In genomic region chr5:34167857-34168256, GRCm38 (mm10) we compare ENCODE assay signal across 9 mouse cellular contexts. TPM values are rescaled to one million over a fixed set of nuclear protein-coding genes. Genes with fewer than 3 reads are reported as not detected.
DNase-seq lines count a peak whose midpoint lies in the region; ATAC-seq and TF ChIP-seq lines count a peak whose summit lies in the region.
"Had no signal": no experiment of that assay in that cellular context is flagged by ENCODE, and none has a peak within 500 bp of the region (broad histone marks: within the 10 kb centered on the region; RNA-seq: fewer than 3 reads in every experiment).

No protein-coding gene starts in this region.

- 78% methylated on average over 4 of the region's 4 CpGs for WGBS in intestine, embryonic 14.5 days
- WGBS in intestine, embryonic 16.5 days, result 80% methylated on average over 4 of the region's 4 CpGs
- WGBS in liver, embryonic 14.5 days (ENCODE audit: insufficient replicate concordance), result 68% methylated on average over 4 of the region's 4 CpGs

- TF ChIP-seq POLR2A in CH12.LX (IDR thresholded peaks at IDR 0.05; ENCODE audit: low read depth, low read length), result no peak

- DNase-seq in intestine, embryonic 14.5 days (ENCODE audit: low spot score), result no peak
- DNase-seq in CH12.LX (ENCODE audit: extremely low read depth), result no peak
- DNase-seq in adipocyte (ENCODE audit: low spot score), result peak; percentile 11
- DNase-seq in liver, embryonic 14.5 days (ENCODE audit: low read depth in 3 of 3, low spot score in 3 of 3), result no peak
- DNase-seq in left cerebral cortex, postnatal 4 days, result no peak
- no peak for DNase-seq in layer of hippocampus, adult 9-11 months
- DNase-seq: heart, adult 2 months; thymus, postnatal 4 days had no signal

- H3K9me3 ChIP-seq in intestine, embryonic 14.5 days (ENCODE audit: control insufficient read depth, low read length), result no peaks in the 10 kb centered on the region
- no peaks in the 10 kb centered on the region for H3K9me3 ChIP-seq in intestine, embryonic 16.5 days (ENCODE audit: control insufficient read depth, low read length)
- no peaks in the 10 kb centered on the region for H3K9me3 ChIP-seq in CH12.LX (replicated peaks; ENCODE audit: low read length)
- no peaks in the 10 kb centered on the region for H3K9me3 ChIP-seq in liver, embryonic 14.5 days (ENCODE audit: control insufficient read depth, low read length)

- peaks cover 33% of the 10 kb centered on the region for H3K79me2 ChIP-seq in CH12.LX (replicated peaks; ENCODE audit: control insufficient read depth, extremely low read depth, insufficient read depth, poor library complexity, severe bottlenecking)

- no peak for TF ChIP-seq EP300 in CH12.LX (IDR thresholded peaks at IDR 0.05; ENCODE audit: low read length)
- no peak for TF ChIP-seq EP300 in liver, embryonic 14.5 days (IDR thresholded peaks at IDR 0.05; ENCODE audit: low read depth)

- peak overlapping the region; percentile 73; the same call in 1 of the 2 replicates for H3K4me2 ChIP-seq in intestine, embryonic 14.5 days (ENCODE audit: low read length)
- H3K4me2 ChIP-seq in intestine, embryonic 16.5 days (ENCODE audit: low read depth, low read length), result no peak overlapping the region
- H3K4me2 ChIP-seq in CH12.LX (ENCODE audit: insufficient read depth, low read depth, poor library complexity, severe bottlenecking), result peak overlapping the region; percentile 99
- peak overlapping the region; percentile 73 for H3K4me2 ChIP-seq in liver, embryonic 14.5 days (ENCODE audit: low read depth)

- dilution Hi-C loops in CH12.LX (cut with MboI; ENCODE audit: extremely low pct_ligation_motif_present, extremely low pct_unique_long_range_greater_than_20kb, low sequenced_read_pairs), result no loop called here

- H3K9ac ChIP-seq in intestine, embryonic 14.5 days (ENCODE audit: low read length), result no peak overlapping the region
- H3K9ac ChIP-seq in intestine, embryonic 16.5 days (ENCODE audit: low read depth, low read length), result no peak overlapping the region
- peak overlapping the region; percentile 93 for H3K9ac ChIP-seq in CH12.LX (ENCODE audit: insufficient read depth, low read depth)
- peak overlapping the region; percentile 25; the same call in 1 of the 2 replicates for H3K9ac ChIP-seq in liver, embryonic 14.5 days (replicated peaks)

- H3K4me3 ChIP-seq in intestine, embryonic 14.5 days (ENCODE audit: low read depth, low read length), result peak overlapping the region; percentile 13
- H3K4me3 ChIP-seq in intestine, embryonic 16.5 days (ENCODE audit: low read length), result no peak overlapping the region
- H3K4me3 ChIP-seq in CH12.LX (replicated peaks in 1 of 3; ENCODE audit: low read depth in 2 of 3, low read length in 2 of 3, poor library complexity in 1 of 3), result peak overlapping the region; percentile 15 to 79 (median 59)
- peak overlapping the region in 1 of 2 experiments; percentile 79; a peak in 2 of 4 replicates for H3K4me3 ChIP-seq in liver, embryonic 14.5 days (ENCODE audit: insufficient read depth in 1 of 2, low read depth in 2 of 2, low read length in 2 of 2)

- H3K27me3 ChIP-seq in intestine, embryonic 14.5 days (replicated peaks; ENCODE audit: control insufficient read depth, insufficient read depth, low read length), result no peaks in the 10 kb centered on the region
- no peaks in the 10 kb centered on the region for H3K27me3 ChIP-seq in intestine, embryonic 16.5 days (replicated peaks; ENCODE audit: control insufficient read depth, insufficient read depth, low read length)
- no peaks in the 10 kb centered on the region for H3K27me3 ChIP-seq in CH12.LX (replicated peaks)
- no peaks in the 10 kb centered on the region for H3K27me3 ChIP-seq in liver, embryonic 14.5 days (ENCODE audit: control insufficient read depth, insufficient read depth, low read length)

- no peak overlapping the region for H3K27ac ChIP-seq in intestine, embryonic 14.5 days (ENCODE audit: low read depth)
- H3K27ac ChIP-seq in intestine, embryonic 16.5 days (ENCODE audit: low read length), result no peak overlapping the region
- no peak overlapping the region for H3K27ac ChIP-seq in CH12.LX (ENCODE audit: insufficient read depth, low read depth)
- H3K27ac ChIP-seq in liver, embryonic 14.5 days, result no peak overlapping the region
- H3K27ac ChIP-seq: heart, adult 2 months had no signal

- intact Hi-C loops in left cerebral cortex, postnatal 4 days (cut with DNase I), result loop anchor here (10.0 kb wide), 1 partner anchor 173 kb away; the partner anchor contains the start of gene Nat8l

- TF ChIP-seq RAD21 in CH12.LX (IDR thresholded peaks at IDR 0.05; ENCODE audit: low read depth, low read length), result no peak

- H3K36me3 ChIP-seq in intestine, embryonic 14.5 days (ENCODE audit: control insufficient read depth, insufficient read depth, low read length), result peaks cover 20% of the 10 kb centered on the region
- 0 out of 2 replicates have a peak, but pooled peaks cover 3% of the 10 kb centered on the region for H3K36me3 ChIP-seq in intestine, embryonic 16.5 days (ENCODE audit: control insufficient read depth, insufficient read depth, low read length)
- H3K36me3 ChIP-seq in CH12.LX (replicated peaks in 1 of 2; ENCODE audit: control insufficient read depth in 1 of 2, insufficient read depth in 1 of 2, low read length in 1 of 2), result peaks cover 3 to 8% of the 10 kb centered on the region in 2 experiments
- H3K36me3 ChIP-seq in liver, embryonic 14.5 days (replicated peaks; ENCODE audit: control insufficient read depth, insufficient read depth, low read depth), result peaks cover 12% of the 10 kb centered on the region

- ATAC-seq in intestine, embryonic 14.5 days (replicated peaks; ENCODE audit: low FRiP score, low TSS enrichment, low read depth), result no peak
- ATAC-seq in intestine, embryonic 16.5 days, result no peak
- ATAC-seq in liver, embryonic 14.5 days (ENCODE audit: insufficient read depth), result no peak

- H3K4me1 ChIP-seq in intestine, embryonic 14.5 days (replicated peaks; ENCODE audit: control insufficient read depth, insufficient read depth, low read length), result 0 out of 2 replicates have a peak, but pooled peaks cover 19% of the 10 kb centered on the region
- H3K4me1 ChIP-seq in intestine, embryonic 16.5 days (ENCODE audit: control insufficient read depth, insufficient read depth, low read length), result peaks cover 8% of the 10 kb centered on the region
- peaks cover 5 to 31% of the 10 kb centered on the region in 2 experiments for H3K4me1 ChIP-seq in CH12.LX (ENCODE audit: control insufficient read depth in 1 of 2, insufficient read depth in 2 of 2)
- peaks cover 3 to 12% of the 10 kb centered on the region in 2 experiments; a peak in 3 of 4 replicates for H3K4me1 ChIP-seq in liver, embryonic 14.5 days (replicated peaks; ENCODE audit: control insufficient read depth in 2 of 2, insufficient read depth in 2 of 2, low read length in 1 of 2)

- TF ChIP-seq CTCF in CH12.LX (conservative IDR thresholded peaks at IDR 0.05 in 1 of 2, IDR thresholded peaks at IDR 0.05 in 1 of 2; ENCODE audit: low read depth in 2 of 2, low read length in 2 of 2), result no peak
- no peak for TF ChIP-seq CTCF in liver, embryonic 14.5 days (IDR thresholded peaks at IDR 0.05; ENCODE audit: low read depth)

- in situ Hi-C loops in CH12.LX (cut with MboI; ENCODE audit: low pct_ligation_motif_present, low pct_unique_long_range_greater_than_20kb, low sequenced_read_pairs), result no loop called here

TF ChIP-seq in CH12.LX, 34 proteins besides CTCF, POLR2A, EP300 and RAD21:
- peak; percentile 53; the same call in 1 of the 2 replicates for TF ChIP-seq SIN3A (IDR thresholded peaks at IDR 0.05; ENCODE audit: low read length)
- no peak for TF ChIP-seq MAX (IDR thresholded peaks at IDR 0.05; ENCODE audit: low read length)
- TF ChIP-seq CHD1 (IDR thresholded peaks at IDR 0.05; ENCODE audit: low read depth, low read length), result 0 out of 2 replicates have a peak, but pooled peaks have one; percentile 65
- no peak for TF ChIP-seq KAT2A (IDR thresholded peaks at IDR 0.05; ENCODE audit: insufficient replicate concordance, low read length)
- no peak for TF ChIP-seq ETS1 (conservative IDR thresholded peaks at IDR 0.05; ENCODE audit: low read depth, low read length)
- peak; percentile 44; the same call in 1 of the 2 replicates for TF ChIP-seq MXI1 (IDR thresholded peaks at IDR 0.05; ENCODE audit: low read depth, low read length)
- no peak for TF ChIP-seq ZKSCAN1 (IDR thresholded peaks at IDR 0.05; ENCODE audit: borderline replicate concordance, low read depth, low read length)
- TF ChIP-seq ZC3H11A (IDR thresholded peaks at IDR 0.05; ENCODE audit: low read depth, low read length), result no peak

RNA-seq across cellular contexts. Expression of gene Poln, which starts 1.4 kb away (rescaled TPM):
- polyA plus RNA-seq in intestine, embryonic 14.5 days (2014; fragmentation: Nextera tagmentation; extraction: Ambion mirVana), result 0.60 and 0.75 TPM in 2 replicates
- polyA plus RNA-seq in intestine, embryonic 16.5 days (2015; fragmentation: Nextera tagmentation; extraction: Ambion mirVana), result 0.23 and 0.24 TPM in 2 replicates
- total RNA-seq in CH12.LX (2012; rRNA removed) (0.25 and 0.55 TPM in 2 replicates), CH12.LX (2014; rRNA removed) (0.12 and 0.39 TPM in 2 replicates)
- polyA plus RNA-seq in CH12.LX (2012; ENCODE audit: insufficient read length, low read depth), result 0.45 and 0.64 TPM in 2 replicates
- polyA plus RNA-seq in liver, embryonic 14.5 days (2012; rRNA removed), result 0.24 and 0.32 TPM in 2 replicates
- 0.42 and 0.57 TPM in 2 replicates for polyA plus RNA-seq in liver, embryonic 14.5 days (2014; fragmentation: Nextera tagmentation; extraction: Ambion mirVana)
- 1 to 10 TPM in 1 of 2 experiments, under 1 TPM in 1; 0.68 to 1.7 TPM for total RNA-seq in left cerebral cortex, postnatal 4 days (2021)

RNA-seq across cellular contexts. Expression of gene Haus3, which starts 1.5 kb away (rescaled TPM):
- polyA plus RNA-seq in intestine, embryonic 14.5 days (2014; fragmentation: Nextera tagmentation; extraction: Ambion mirVana), result 30.4 and 33.3 TPM in 2 replicates
- 23.9 and 25.7 TPM in 2 replicates for polyA plus RNA-seq in intestine, embryonic 16.5 days (2015; fragmentation: Nextera tagmentation; extraction: Ambion mirVana)
- 16.0 and 23.4 TPM in 2 replicates for total RNA-seq in CH12.LX (2012; rRNA removed)
- total RNA-seq in CH12.LX (2014; rRNA removed), result 66.0 and 93.1 TPM in 2 replicates
- 51.5 and 53.4 TPM in 2 replicates for polyA plus RNA-seq in CH12.LX (2012; ENCODE audit: insufficient read length, low read depth)
- 3.9 and 9.3 TPM in 2 replicates for polyA plus RNA-seq in liver, embryonic 14.5 days (2012; rRNA removed)
- 21.7 and 21.8 TPM in 2 replicates for polyA plus RNA-seq in liver, embryonic 14.5 days (2014; fragmentation: Nextera tagmentation; extraction: Ambion mirVana)
- 1 to 10 TPM; 5.8 to 7.4 TPM for total RNA-seq in left cerebral cortex, postnatal 4 days (2021)

RNA-seq across cellular contexts. Expression of gene Mxd4, which starts 19.7 kb away (rescaled TPM):
- 26.2 and 29.1 TPM in 2 replicates for polyA plus RNA-seq in intestine, embryonic 14.5 days (2014; fragmentation: Nextera tagmentation; extraction: Ambion mirVana)
- 20.2 TPM in 2 replicates for polyA plus RNA-seq in intestine, embryonic 16.5 days (2015; fragmentation: Nextera tagmentation; extraction: Ambion mirVana)
- total RNA-seq in CH12.LX (2012; rRNA removed), result 6.0 and 6.2 TPM in 2 replicates
- total RNA-seq in CH12.LX (2014; rRNA removed), result 5.4 and 6.0 TPM in 2 replicates
- 4.8 and 7.6 TPM in 2 replicates for polyA plus RNA-seq in CH12.LX (2012; ENCODE audit: insufficient read length, low read depth)
- polyA plus RNA-seq in liver, embryonic 14.5 days (2012; rRNA removed), result 5.9 and 6.6 TPM in 2 replicates
- 4.0 and 4.7 TPM in 2 replicates for polyA plus RNA-seq in liver, embryonic 14.5 days (2014; fragmentation: Nextera tagmentation; extraction: Ambion mirVana)
- 10 to 100 TPM; 60.6 to 65.7 TPM for total RNA-seq in left cerebral cortex, postnatal 4 days (2021)

Comparison
In these comparisons a context has a peak if more than half of its experiments do, and no peak if none do; other contexts are left out.
1. H3K9ac ChIP-seq: peak in CH12.LX (single experiment) and liver, embryonic 14.5 days (single experiment); none in intestine, embryonic 14.5 days (single experiment) and intestine, embryonic 16.5 days (single experiment).